Mouse (Mus musculus) left cerebral cortex, postnatal 25 days (tissue): ENCODE measurements around the gene Cmtr1. TPM values are rescaled to one million over a fixed set of nuclear protein-coding genes. Genes with fewer than 3 reads are reported as not detected.

Experiments
- DNase-seq, 2 experiments: peaks; one replicate each; pipeline ENCODE4 v3.0.0; 2022; ENCODE audit warnings: low spot score in 2 of 2, mixed read lengths in 1 of 2
- intact Hi-C: fragments of 180-260 bp; cut with DNase I; formaldehyde crosslinking; loops from one replicate; pipeline ENCODE4 v1.15.1; 2025
- total RNA-seq, 2 experiments: library from RNA; stranded (reverse); gene quantifications; 2 replicates each; pipeline ENCODE4 v1.2.3; 2021

Cmtr1 gene
- total RNA-seq, 2 experiments from 2014 or later = 96.9 to 118 TPM

GRCm38 (mm10) chr17:29724610-29725009 is 64.2 kb downstream of the Cmtr1 start:
- peak in 1 of 2 experiments; percentile 29 for DNase-seq
- intact Hi-C loops = no loop called here

GRCm38 (mm10) chr17:29725027-29725620 is 64.7 kb downstream of the Cmtr1 start:
- intact Hi-C loops = no loop called here
- no peak for DNase-seq

- no peak for DNase-seq
- intact Hi-C loops = no loop called here
Observed at GRCm38 (mm10) chr17:29728082-29728481, 67.7 kb downstream of the Cmtr1 start.

- intact Hi-C loops = no loop called here
- DNase-seq = no peak
Observed at GRCm38 (mm10) chr17:29730510-29731265, 70.3 kb downstream of the Cmtr1 start.

GRCm38 (mm10) chr17:29731266-29731952 is 71.0 kb downstream of the Cmtr1 start:
- no peak for DNase-seq
- intact Hi-C loops = no loop called here

- intact Hi-C loops = no loop called here
- DNase-seq = no peak
Observed at GRCm38 (mm10) chr17:29731953-29732325, 71.5 kb downstream of the Cmtr1 start.

- intact Hi-C loops = no loop called here
- no peak for DNase-seq
Observed at GRCm38 (mm10) chr17:29732522-29732921, 72.1 kb downstream of the Cmtr1 start.

- intact Hi-C loops = no loop called here
- DNase-seq = no peak
Observed at GRCm38 (mm10) chr17:29736448-29737014, 76.1 kb downstream of the Cmtr1 start.

GRCm38 (mm10) chr17:29737849-29738804 is 77.7 kb downstream of the Cmtr1 start:
- intact Hi-C loops = no loop called here
- peak; percentile 55 to 59 for DNase-seq

GRCm38 (mm10) chr17:29747466-29747865 is 87.1 kb downstream of the Cmtr1 start:
- DNase-seq = no peak
- intact Hi-C loops = no loop called here

GRCm38 (mm10) chr17:29754510-29754909 is 94.1 kb downstream of the Cmtr1 start:
- no peak for DNase-seq
- intact Hi-C loops = no loop called here

Other genes starting within 250 kb of the Cmtr1 start
- gene Pim1, start 169.8 kb upstream of the Cmtr1 start, total RNA-seq = 1 to 10 TPM; 6.8 to 7.4 TPM
- not detected for gene Gm17657, start 111.0 kb upstream of the Cmtr1 start, total RNA-seq
- gene Tbc1d22b, start 110.8 kb upstream of the Cmtr1 start, total RNA-seq = 10 to 100 TPM; 42.3 to 43.2 TPM
- gene Tmem217, start 108.2 kb upstream of the Cmtr1 start, total RNA-seq = not detected
- gene Rnf8, start 45.8 kb upstream of the Cmtr1 start, total RNA-seq = 10 to 100 TPM; 59.1 to 70.2 TPM
- gene Gm28043, start 45.7 kb upstream of the Cmtr1 start, total RNA-seq = 1 to 10 TPM; 4.3 TPM
- gene Ccdc167, start 56.4 kb downstream of the Cmtr1 start, total RNA-seq = 10 to 100 TPM; 16.2 to 16.9 TPM